Mouse (Mus musculus) lung, postnatal 0 days (tissue): ENCODE results near the gene Rab5c.

ENCODE experiments used
- CTCF ChIP-seq: IDR thresholded peaks from 2 replicates; pipeline ENCODE4 v1.5.1; 2016; ENCODE audit warnings: antibody characterized with exemption, mild to moderate bottlenecking
- EP300 ChIP-seq: IDR thresholded peaks from 2 replicates; pipeline ENCODE4 v1.6.1; 2016; ENCODE audit warnings: antibody characterized with exemption, mild to moderate bottlenecking, control low read depth

DNA sequence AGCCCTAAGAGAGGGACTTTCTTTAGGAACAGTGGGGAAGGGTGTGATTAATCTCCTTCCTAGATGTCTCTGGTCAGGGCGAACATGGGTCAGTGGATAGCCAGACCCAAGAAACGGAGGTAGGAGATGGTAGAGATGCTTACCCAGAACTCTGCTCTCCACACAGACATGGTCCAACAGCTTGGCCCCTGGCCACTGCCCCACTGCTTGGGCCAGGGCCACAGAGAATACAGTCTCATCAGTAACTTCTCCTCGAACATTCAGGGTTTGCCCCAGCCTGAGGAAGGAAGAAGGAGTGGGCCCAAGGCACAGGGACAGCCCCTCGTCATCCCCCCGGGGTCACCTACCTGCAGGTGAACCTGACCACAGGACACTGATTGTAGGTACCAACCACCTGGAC, 29.9 kb upstream of the Rab5c start:
- TF ChIP-seq CTCF (no peak), EP300 (no peak)
